Mouse (Mus musculus) intestine, embryonic 14.5 days (tissue): Measurements from ENCODE around the gene Sgms1. TPM values are rescaled to one million over a fixed set of nuclear protein-coding genes. Genes with fewer than 3 reads are reported as not detected.

Source experiments
- ATAC-seq: fragments of 200-750 bp; cut with Nextera tagmentation; replicated peaks from 2 replicates; pipeline ENCODE4 v1.8.0; 2017; ENCODE audit warnings: low read depth, moderate number of reproducible peaks, moderate TSS enrichment, moderate library complexity; ENCODE audit not compliant: low FRiP score, low TSS enrichment
- DNase-seq: peaks from one replicate; pipeline ENCODE4 v3.0.0-alpha.2; 2018; ENCODE audit warnings: low spot score
- H3K27ac ChIP-seq: fragments of 300-500 bp; sonication (generic); 2 replicates; pipeline ENCODE4 v1.5.1; 2014; ENCODE audit warnings: low read depth, mild to moderate bottlenecking, control low read depth
- H3K27me3 ChIP-seq: fragments of 300-500 bp; sonication (generic); replicated peaks from 2 replicates; pipeline ENCODE4 v1.6.1; 2014; ENCODE audit warnings: low read length, control low read depth; ENCODE audit not compliant: control insufficient read depth, insufficient read depth
- H3K36me3 ChIP-seq: fragments of 300-500 bp; sonication (generic); 2 replicates; pipeline ENCODE4 v1.6.1; 2014; ENCODE audit warnings: low read length, control low read depth; ENCODE audit not compliant: control insufficient read depth, insufficient read depth
- H3K4me1 ChIP-seq: fragments of 300-500 bp; sonication (generic); replicated peaks from 2 replicates; pipeline ENCODE4 v1.6.1; 2014; ENCODE audit warnings: low read length, control low read depth, mixed read lengths; ENCODE audit not compliant: control insufficient read depth, insufficient read depth
- H3K4me2 ChIP-seq: fragments of 300-500 bp; sonication (generic); 2 replicates; pipeline ENCODE4 v1.6.1; 2014; ENCODE audit warnings: low read length
- H3K4me3 ChIP-seq: fragments of 300-500 bp; sonication (generic); 2 replicates; pipeline ENCODE4 v1.5.1; 2014; ENCODE audit warnings: low read depth, low read length, control low read depth, mixed read lengths
- H3K9ac ChIP-seq: fragments of 300-500 bp; sonication (generic); 2 replicates; pipeline ENCODE4 v1.6.1; 2014; ENCODE audit warnings: mild to moderate bottlenecking, low read length
- H3K9me3 ChIP-seq: fragments of 300-500 bp; sonication (generic); 2 replicates; pipeline ENCODE4 v1.6.1; 2016; ENCODE audit warnings: low read length, control low read depth; ENCODE audit not compliant: control insufficient read depth
- WGBS: fragments of 180-500 bp; shearing (Covaris S2); extraction: QIAGEN DNeasy Blood & Tissue Kit; methylation state at CpG from one replicate; pipeline ENCODE4 v1.1.7; 2014; 5-methylcytosine and 5-hydroxymethylcytosine counted together
- polyA plus RNA-seq: library from polyadenylated mRNA; unstranded; fragments of >200 nt; fragmentation: Nextera tagmentation; extraction: Ambion mirVana; gene quantifications from 2 replicates; pipeline ENCODE4 v1.2.1, GENCODE M21; 2014

Gene Sgms1
- polyA plus RNA-seq, 1 experiment from 2014 or later = 37.5 TPM

DNA sequence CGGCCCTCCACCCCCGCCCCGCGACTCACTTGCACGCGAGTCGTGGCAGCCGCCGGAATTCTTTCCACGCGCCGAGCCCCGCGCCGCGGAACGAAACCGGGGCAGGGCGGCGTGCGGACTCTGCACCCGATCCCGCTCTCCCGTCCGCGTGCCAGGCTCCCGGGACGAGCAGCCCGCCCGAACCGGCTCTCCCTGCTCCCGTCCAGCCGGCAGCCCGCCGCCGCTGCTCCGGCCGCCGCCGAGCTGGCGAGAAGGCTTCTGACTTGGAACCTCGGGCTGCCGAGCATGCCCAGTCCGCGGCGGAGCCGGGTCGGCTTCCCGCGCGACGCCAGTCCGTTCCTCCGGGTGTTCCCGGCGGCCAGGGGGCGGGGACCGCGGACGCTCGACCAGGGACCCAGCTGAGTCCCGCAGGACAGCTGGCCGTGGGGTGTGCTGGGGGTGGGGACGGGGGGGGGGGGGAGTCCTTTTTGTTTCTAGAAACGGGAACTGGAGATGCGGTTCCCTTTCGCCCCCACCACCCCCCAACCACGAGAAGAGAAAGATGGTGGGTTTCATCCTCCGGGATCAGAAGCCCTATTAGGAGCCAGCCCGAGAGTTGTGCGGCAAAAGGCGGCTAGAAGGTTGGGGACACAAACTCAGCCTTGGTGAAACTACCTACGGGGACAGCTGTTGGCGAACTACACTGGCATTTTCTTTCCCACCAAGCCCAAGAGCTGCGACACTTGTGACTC lies 1.2 kb downstream of the Sgms1 start:
- Histone ChIP-seq H3K27ac (peak overlapping the region; percentile 89), H3K27me3 (no peaks in the 10 kb centered on the region), H3K9me3 (no peaks in the 10 kb centered on the region), H3K4me3 (peak overlapping the region; percentile 77), H3K4me1 (peaks cover 11% of the 10 kb centered on the region; the same call in 1 of the 2 replicates), H3K36me3 (no peaks in the 10 kb centered on the region; the same call in 1 of the 2 replicates), H3K4me2 (peak overlapping the region; percentile 95), H3K9ac (peak overlapping the region; percentile 84)
- DNase-seq (peak; percentile 92), ATAC-seq (peak; percentile 88)
- under 1% methylated on average over 72 of the region's 75 CpGs for WGBS

DNA sequence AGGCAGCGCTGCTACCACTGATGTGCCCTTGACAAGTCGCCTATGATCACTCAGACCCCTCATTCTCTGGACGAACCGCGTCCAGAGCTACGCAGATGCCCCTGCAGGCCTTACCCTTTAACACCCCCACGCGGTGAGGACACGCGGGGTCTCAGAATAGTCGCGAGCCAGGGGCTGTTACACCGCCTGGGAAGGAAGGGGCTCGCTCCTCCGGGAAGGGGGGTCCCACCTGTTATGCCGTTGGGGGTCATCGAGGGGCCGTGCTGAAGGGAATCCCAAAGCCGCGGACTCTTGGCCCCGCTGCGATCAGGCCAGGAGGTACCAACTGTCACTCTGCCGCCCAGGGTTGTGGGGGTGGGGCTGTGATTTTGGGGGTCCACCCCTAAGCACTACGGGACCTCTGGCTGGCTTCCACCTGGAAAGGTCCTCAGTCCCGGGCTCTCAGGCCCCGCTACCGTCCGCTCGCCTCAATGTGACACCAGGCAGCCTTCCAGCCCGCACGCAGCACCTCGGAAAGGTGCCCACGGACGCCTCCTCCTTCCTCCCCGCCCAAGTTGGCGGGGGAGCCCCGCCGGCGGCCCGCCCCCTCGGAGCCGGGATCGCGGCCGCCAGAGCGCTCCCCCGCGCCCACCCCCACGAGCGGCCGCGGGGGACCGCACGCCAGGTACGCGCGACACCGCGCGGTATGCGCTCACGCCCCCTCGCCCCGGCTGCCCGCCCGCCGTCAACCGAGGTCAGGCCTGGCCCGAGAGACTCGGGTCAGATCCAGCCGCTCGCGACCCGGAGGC lies 1.9 kb downstream of the Sgms1 start:
- Histone ChIP-seq H3K36me3 (no peaks in the 10 kb centered on the region; the same call in 1 of the 2 replicates), H3K9ac (peak overlapping the region; percentile 84), H3K27me3 (no peaks in the 10 kb centered on the region), H3K4me3 (peak overlapping the region; percentile 77), H3K4me1 (peaks cover 11% of the 10 kb centered on the region; the same call in 1 of the 2 replicates), H3K9me3 (no peaks in the 10 kb centered on the region), H3K4me2 (peak overlapping the region; percentile 95), H3K27ac (peak overlapping the region; percentile 89)
- DNase-seq = peak; percentile 64
- peak; percentile 28 for ATAC-seq
- under 1% methylated on average over 58 of the region's 74 CpGs for WGBS

DNA sequence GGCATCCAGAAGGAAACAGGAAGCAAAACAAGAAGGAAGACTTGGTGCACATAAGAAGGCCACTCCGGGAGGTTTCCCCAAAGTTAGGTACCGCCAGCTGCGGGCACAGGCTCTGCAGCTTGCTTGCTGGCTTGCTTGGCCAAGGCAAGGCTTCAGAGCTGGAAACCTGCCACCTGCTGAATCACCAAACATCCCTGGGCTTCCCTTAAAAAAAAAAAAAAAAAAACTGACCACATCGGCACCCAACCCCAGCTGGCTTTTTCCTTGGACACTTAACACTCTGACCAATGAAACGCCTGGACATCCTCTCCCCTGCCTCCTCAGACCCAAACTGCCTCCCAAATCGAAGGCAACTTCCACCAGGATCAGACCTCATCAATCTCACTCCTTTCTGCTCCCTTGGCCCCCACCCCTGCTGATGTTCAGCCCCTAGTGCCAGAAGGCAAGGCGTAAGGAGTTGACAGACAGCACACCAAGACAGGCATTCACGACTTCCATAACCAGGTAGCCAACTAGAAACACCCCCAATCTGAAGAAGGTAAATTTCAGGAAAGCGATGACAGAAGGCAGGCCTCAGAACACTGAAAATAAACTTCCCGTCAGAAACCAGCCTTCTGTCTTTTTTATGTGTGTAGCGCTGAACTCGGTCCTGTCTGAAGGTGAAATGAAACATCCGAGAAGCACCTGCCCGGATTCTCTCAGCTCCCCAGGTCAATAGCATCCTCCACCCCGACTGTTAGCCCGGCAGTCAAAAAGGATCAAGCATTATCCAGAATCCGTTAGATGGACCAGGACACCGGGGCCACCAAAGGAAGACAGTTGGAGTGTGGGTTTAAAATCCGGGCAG lies 2.7 kb downstream of the Sgms1 start:
- H3K4me2 ChIP-seq = peak overlapping the region; percentile 95
- peaks cover 11% of the 10 kb centered on the region; the same call in 1 of the 2 replicates for H3K4me1 ChIP-seq
- H3K9ac ChIP-seq = peak overlapping the region; percentile 84; the same call in 1 of the 2 replicates
- WGBS = 20% methylated on average over 19 of the region's 19 CpGs
- no peaks in the 10 kb centered on the region; the same call in 1 of the 2 replicates for H3K36me3 ChIP-seq
- peak; percentile 64 for DNase-seq
- H3K4me3 ChIP-seq = peak overlapping the region; percentile 77
- ATAC-seq = no peak
- no peak overlapping the region for H3K27ac ChIP-seq
- H3K9me3 ChIP-seq = no peaks in the 10 kb centered on the region
- no peaks in the 10 kb centered on the region for H3K27me3 ChIP-seq

DNA sequence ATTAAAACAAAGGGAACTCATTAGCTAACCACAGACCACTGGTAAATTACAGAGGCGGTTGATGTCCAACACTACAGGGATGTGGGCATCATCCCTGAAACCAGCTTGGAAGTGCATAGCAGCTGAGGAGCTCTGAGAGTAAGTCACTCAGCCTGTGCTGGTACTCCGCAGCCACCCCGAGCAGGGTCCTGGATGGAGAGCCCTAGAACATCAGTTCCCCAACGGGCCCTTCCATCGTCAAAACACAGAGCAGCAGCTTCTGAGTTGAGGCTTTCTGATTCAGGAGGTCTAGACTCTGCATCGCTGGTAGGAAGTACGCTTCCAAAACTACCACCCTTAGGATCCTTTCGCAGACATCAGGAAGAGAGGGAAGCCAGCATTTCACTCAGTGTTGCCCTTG lies 5.8 kb downstream of the Sgms1 start:
- H3K4me2 ChIP-seq = no peak overlapping the region
- 95% methylated on average over 8 of the region's 8 CpGs for WGBS

DNA sequence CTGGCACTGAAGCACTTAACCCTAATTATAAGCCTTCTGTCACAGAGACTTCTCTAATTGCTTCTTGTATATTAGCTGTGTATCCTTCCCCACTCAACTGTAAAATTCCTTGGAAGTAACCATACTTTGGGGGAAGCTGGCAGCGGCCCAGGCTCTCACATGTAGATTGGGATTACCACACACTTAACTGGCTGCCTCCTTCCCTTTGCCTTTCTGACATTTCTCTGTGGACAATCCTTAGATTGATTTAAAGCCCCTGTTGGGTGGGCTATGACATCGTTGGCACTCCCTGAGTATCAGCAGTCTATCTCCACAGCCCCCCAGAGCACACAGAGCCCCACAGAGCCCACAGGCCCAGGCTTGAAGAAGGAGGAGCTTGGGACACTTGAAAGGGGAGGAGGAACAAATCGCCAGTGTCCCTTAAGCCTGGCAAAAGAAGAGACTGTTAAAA lies 8.0 kb downstream of the Sgms1 start:
- H3K36me3 ChIP-seq = no peaks in the 10 kb centered on the region
- no peak overlapping the region for H3K4me2 ChIP-seq
- 65% methylated on average over 3 of the region's 3 CpGs for WGBS
- no peaks in the 10 kb centered on the region for H3K9me3 ChIP-seq
- no peak overlapping the region for H3K27ac ChIP-seq
- H3K9ac ChIP-seq = no peak overlapping the region
- no peak for ATAC-seq
- H3K27me3 ChIP-seq = no peaks in the 10 kb centered on the region
- no peak overlapping the region for H3K4me3 ChIP-seq
- no peak for DNase-seq
- no peaks in the 10 kb centered on the region; the same call in 1 of the 2 replicates for H3K4me1 ChIP-seq

More for the DNA sequence above, 5.8 kb downstream of the Sgms1 start:
- Histone ChIP-seq H3K27ac (no peak overlapping the region), H3K27me3 (no peaks in the 10 kb centered on the region), H3K36me3 (no peaks in the 10 kb centered on the region), H3K4me3 (no peak overlapping the region), H3K9ac (no peak overlapping the region), H3K4me1 (peaks cover 7% of the 10 kb centered on the region; the same call in 1 of the 2 replicates), H3K9me3 (no peaks in the 10 kb centered on the region)
- DNase-seq (no peak), ATAC-seq (no peak)

DNA sequence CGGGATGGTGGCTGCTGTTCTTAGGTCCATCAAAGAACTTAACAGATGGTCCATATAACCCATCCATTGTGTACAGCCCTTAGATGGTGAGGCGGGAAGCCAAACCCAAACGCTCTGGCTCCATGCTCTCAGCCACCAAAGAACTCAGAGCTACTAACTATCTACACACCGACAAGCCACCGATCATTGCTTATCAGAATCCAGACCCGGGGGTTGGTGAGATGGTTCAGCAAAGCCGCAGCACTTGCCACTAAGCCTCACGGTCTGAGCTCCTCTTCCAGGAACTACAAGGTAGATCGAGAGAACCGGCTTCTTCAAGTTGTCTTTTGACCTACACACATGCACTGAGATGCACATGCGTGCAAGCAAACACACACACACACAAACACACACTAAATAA lies 8.8 kb downstream of the Sgms1 start:
- Histone ChIP-seq H3K9ac (no peak overlapping the region), H3K27me3 (no peaks in the 10 kb centered on the region), H3K4me2 (no peak overlapping the region), H3K9me3 (no peaks in the 10 kb centered on the region), H3K36me3 (no peaks in the 10 kb centered on the region), H3K4me1 (no peaks in the 10 kb centered on the region), H3K4me3 (no peak overlapping the region), H3K27ac (no peak overlapping the region)
- DNase-seq (no peak), ATAC-seq (no peak)
- 94% methylated on average over 11 of the region's 11 CpGs for WGBS

DNA sequence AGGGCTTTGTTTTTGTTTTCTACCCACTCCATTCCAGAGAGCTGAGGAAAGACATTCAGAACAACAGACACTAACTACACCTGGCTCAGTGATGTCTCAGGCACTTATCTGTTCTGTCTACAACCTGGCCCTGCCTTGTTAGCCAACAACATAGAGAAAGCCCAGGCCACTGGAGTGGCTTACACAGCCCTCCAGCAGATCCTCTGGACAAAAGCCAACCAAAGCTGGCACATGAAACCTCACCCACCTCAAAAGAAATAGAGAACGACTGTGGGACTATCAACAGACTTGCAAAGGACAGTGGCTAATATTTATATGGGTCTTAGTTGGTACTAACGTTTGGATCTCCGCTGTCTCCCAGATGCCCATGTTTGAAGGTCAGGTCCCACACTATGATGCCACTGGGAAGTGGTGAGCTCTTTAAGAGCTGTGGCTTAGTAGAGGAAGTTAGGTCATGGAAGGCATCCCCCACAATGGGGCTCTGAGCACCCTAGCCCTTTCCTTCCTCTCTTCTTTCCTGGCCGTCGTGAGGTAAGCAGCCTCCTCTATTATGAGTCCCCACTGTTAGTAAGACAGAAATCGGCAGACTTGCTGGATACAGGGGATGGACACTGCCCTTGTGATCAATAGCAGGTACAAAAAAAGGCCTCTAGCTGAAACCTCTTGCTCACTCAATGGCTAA lies 10.1 kb downstream of the Sgms1 start:
- no peaks in the 10 kb centered on the region for H3K36me3 ChIP-seq
- no peak overlapping the region for H3K27ac ChIP-seq
- DNase-seq = no peak
- H3K9ac ChIP-seq = no peak overlapping the region
- H3K4me3 ChIP-seq = no peak overlapping the region
- ATAC-seq = no peak
- no peaks in the 10 kb centered on the region for H3K9me3 ChIP-seq
- H3K4me2 ChIP-seq = no peak overlapping the region
- WGBS = 82% methylated on average over 6 of the region's 6 CpGs
- no peaks in the 10 kb centered on the region for H3K4me1 ChIP-seq
- H3K27me3 ChIP-seq = no peaks in the 10 kb centered on the region

DNA sequence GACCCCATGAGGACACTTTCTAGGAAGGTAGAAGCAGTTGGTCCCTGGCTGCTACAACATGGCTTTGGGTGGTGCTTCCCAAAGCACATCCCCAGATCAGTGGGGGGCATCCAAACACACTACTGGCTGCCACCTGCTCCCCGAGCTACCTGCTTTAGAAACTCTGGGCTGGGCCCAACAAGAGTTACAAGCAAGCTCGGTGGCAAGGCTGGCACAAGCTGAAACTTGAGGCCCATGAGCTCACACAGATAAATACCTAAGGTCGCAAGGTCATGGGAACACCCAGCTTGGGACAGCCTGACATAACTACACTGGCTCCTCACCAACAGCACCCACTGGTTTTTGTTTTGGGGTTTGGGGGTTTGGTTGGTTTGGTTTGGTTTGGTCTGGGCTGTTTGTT lies 10.9 kb downstream of the Sgms1 start:
- Histone ChIP-seq H3K27ac (no peak overlapping the region), H3K4me1 (no peaks in the 10 kb centered on the region), H3K9me3 (no peaks in the 10 kb centered on the region), H3K4me2 (no peak overlapping the region), H3K4me3 (no peak overlapping the region), H3K27me3 (no peaks in the 10 kb centered on the region), H3K9ac (no peak overlapping the region), H3K36me3 (no peaks in the 10 kb centered on the region)
- ATAC-seq (no peak), DNase-seq (no peak)
- 63% methylated on average over 3 of the region's 3 CpGs for WGBS
